Mouse (Mus musculus) ovary, postnatal 36 days (tissue): Measurements from ENCODE around the gene Kcnab1.

ENCODE experiments used
- DNase-seq: peaks from one replicate; pipeline ENCODE4 v3.0.0; 2022; ENCODE audit warnings: low spot score, mixed read lengths

The Kcnab1 gene

DNA sequence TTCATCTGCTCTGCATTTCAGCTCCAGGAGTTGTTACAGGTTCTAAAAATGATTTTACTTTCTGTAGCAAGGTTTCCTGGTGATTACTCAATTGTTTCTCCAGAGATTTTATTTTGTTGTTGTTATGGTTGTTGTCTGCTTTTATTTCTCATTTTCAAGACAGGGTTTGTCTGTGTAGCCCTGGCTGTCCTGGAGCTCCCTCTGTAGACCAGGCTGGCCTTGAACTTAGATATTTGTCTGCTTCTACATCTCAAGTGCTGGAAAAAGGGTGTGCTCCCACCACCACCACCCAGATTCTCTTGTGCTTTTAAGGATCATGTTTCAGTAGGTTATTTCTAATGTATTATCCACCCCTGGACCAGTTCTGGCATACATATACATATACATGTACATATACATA is 207.6 kb downstream of the Kcnab1 start:
- DNase-seq, result no peak

DNA sequence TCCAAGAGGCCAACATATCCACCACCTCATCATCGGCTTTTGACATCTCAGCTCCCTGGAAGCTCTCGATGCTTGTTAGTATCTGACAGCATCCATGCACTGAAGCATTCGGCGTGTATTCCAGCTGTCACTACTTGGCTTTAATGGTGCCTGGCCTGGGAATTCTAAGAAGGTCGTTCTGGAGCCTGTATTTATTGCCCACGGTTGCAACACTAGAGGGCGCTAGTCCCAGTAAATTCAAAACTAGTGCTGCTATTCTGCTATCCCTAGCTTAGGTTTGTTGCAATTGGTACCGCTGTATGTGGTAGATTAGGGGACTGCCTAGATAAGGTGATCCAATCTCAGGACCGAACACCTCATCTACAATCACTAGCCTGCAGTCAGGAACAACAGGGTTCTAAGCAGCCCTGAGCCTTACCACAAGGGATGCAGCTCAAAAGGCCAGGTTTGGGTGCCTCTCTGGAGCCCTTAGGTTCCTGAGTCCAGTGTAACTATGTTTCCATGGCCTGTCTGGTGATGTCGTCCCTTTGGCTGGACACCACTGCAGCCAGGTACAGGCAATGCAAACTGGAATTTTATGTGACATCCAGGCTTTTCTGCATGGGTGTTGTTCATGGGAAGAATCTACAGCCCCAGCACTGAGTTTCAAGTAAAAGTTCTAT is 208.8 kb downstream of the Kcnab1 start:
- DNase-seq, result peak; percentile 36

DNA sequence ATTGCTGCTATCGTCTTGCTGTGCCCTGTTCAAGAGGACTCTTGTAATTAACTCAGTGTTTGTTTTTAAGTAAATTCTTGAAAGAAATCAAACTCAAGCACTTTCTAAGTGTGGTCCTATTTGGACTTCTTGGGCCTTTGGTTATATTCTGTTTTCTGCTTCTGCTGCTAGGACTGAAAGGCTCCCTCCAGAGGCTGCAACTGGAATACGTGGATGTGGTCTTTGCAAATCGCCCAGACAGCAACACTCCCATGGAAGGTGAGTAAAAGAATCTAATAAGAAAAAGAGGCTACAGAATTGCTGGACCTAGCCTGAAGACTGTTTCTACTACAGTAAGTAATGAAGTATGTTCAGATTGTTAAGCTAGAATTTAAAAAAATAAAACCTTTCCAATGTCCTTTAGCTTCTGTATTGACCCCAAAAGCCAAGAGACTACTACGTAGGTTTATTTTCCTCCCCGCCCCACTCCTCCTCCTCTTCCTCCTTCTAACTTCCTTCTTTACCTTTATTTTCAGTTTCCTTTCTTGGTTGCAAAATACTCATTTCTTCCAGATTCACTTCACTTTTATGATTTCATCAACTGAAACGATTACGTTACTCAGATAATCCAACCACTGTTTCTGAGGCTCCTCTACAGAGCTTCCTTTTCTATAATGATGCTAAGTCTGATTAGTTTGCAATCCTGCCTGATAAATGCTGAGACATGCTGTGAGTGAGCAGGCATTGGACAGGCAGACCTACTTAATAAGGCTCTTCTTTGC is 210.2 kb downstream of the Kcnab1 start:
- no peak for DNase-seq

- DNase-seq, result no peak
Observed at GRCm38 (mm10) chr3:65320990-65321389, 211.8 kb downstream of the Kcnab1 start.

DNA sequence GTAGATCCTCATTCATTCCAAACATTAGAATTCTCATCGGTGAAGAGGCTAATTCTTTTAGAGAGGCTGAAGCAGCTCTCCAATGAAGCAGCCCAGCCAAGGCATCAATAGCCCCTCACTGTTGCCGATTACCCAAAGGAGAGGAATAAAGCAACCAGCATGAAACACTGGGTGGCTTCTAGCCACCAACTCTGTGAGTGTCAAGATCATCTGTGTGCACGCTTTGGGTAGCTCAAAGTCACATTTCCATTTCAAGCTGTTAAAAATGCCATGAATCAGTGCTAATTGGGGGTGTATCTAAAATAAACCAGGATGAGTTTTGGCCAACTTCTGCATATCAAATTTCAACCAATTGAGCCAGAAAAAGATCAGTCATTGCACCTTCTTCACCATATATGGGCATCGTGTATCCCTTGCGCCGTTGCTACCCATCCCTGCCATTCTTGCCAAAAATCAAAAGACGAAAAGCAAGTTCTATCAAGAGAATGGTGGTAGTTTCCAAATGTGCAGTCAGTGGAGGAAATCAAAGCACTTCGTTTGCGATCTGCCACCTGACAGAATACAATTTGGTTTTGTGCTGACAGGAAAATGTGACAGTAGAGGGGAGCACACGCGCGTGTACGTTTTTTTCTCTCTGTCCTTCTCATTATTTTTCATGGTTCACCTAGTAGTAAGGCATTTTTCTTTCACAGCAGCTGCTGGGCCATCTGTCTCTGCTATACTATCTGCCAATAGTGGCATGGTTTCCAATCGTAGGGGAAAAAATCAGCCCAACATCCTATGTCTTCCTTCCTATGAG is 213.0 kb downstream of the Kcnab1 start:
- DNase-seq, result no peak

- DNase-seq, result no peak
Observed at GRCm38 (mm10) chr3:65325254-65325653, 216.1 kb downstream of the Kcnab1 start.

- no peak for DNase-seq
Observed at GRCm38 (mm10) chr3:65328814-65329213, 219.6 kb downstream of the Kcnab1 start.

DNA sequence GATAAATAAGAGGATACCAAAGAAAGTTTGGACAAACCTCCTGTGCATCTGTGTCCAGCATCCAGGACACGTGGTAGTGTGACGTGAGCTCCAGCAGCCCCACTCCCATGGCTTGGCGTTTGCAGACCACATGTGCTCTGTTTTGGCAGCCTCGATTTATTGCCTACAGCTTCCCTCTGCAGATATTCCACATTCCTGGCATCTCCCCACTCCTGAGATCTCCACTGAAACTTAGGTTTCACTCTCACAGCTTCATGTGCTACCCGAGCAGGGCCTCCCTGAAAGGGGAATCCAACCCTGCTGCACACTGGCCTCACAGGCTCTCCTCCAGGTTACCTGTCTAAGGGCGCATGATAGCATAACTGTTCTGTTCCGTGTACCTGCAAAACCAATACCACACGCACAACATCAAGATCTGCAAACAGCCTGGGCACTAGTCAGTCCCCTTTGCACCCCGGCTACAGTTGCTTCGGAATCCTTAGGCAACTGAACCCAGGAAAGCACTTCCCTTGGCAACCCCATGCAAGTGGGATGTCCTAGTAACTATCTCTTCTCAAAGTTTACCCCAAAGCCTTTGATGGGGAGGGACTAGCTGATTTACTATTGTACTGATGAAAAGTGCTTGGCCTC is 228.8 kb downstream of the Kcnab1 start:
- no peak for DNase-seq

DNA sequence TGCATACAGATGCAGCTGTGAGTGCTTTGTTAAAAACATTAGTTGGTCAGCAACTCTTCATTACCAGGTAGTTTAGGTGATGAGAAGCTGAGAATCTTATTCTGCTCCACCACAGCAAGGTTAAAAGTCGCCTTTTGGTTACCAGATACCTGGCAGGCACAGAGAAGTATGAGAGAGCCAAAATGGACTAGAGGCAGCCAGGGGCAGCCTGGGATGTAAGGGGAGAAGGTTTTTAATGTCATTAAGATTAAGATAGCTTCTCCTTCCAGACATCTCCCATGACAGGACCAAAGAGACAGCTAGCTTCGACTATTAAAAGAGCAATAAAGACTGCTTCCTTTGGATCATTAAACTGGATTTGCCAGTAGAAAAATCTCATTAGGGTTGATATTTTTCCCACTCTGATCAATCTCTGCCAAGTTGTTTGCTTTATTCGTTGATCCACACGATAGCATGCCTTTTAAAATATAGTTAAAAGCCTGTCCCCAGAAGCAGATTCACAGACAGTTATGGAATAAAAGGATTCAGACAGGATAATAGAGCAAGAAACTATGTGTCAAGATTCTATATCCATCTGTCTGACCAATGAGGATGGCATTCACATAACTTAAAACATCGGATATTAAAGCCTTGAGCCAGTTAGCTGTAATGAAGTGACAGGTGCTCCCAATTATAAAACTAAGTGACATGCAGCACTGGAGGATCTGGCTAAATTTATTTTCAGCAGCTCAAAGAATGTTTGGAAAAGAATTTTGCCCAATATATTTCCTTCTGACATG is 231.2 kb downstream of the Kcnab1 start:
- DNase-seq, result no peak

DNA sequence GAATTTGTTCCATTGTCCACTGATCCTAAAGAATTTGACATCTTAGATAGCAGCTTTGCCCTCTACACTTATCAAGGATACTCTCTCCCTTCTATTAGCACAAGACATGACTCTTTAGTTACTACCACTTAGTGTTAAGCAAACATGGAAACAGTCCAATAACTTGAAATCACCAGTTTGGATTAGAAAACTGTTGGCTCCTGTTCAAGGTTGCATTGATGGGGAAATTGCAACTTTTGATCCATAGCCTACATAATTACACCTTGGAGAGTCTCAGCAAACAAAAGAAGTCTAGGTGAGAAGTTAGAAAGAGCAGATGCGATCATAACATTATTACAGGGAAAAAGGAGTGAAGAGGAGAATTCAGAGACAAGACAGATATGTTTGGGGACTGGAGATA is 237.0 kb downstream of the Kcnab1 start:
- DNase-seq, result no peak

GRCm38 (mm10) chr3:65352278-65353127 is 243.3 kb downstream of the Kcnab1 start:
- DNase-seq, result no peak

DNA sequence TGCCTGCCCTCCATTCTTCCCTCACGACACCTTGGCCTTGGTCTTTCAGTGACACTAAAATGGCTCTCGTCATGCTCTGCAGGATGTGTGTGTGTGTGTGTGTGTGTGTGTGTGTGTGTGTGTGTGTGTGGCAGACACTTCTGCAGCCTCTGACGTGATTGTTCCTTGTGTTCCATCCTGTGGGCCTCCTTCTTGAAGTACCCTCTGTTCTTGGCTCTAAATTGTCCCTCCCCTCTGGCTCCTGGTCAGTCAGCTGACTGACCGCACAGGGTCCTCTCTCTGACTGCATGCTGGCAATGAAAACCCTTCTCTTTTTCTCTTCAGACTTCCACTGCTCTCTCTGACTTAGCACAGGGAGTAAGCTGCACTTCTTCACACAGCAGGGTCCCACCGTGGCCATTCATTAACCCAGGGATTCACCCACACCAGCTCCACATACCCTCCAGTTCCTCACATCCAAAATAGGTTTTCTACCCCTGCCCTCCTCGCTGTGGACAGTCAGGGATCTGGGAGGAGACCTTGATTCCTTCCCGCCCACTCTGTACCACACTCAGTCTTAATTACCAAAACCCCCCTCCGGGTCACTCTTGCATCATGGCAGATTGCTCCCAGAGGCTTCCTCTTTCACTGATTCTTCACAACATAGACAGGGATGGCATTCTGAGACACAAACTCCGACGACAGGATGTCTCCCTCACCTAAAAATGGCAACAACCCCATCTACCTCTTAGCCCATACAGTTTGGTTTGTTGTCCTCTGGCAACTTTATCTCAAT is 244.3 kb downstream of the Kcnab1 start:
- DNase-seq, result no peak

DNA sequence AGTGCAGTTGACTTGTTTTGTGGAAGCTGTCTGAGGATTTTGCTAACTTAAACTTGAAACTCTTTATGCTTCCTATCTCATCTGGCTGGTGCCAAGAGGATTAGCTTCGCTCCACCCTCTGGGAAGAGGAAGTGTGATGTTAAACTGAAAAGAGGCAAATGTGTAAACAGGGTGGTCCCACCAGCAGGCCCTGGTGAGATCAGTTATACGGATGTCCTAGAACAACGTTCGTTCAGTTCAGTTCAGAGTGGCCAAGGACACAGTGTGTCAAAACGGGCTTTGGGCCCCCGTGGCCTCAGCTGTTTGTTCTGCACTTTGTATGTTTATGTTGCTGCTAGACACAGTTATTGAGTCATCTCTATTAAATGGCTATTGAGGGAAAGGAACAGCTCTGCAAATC is 246.3 kb downstream of the Kcnab1 start:
- DNase-seq, result no peak

- no peak for DNase-seq
Observed at GRCm38 (mm10) chr3:65358275-65358674, 249.1 kb downstream of the Kcnab1 start.

- DNase-seq, result no peak
Observed at GRCm38 (mm10) chr3:65358841-65359240, 249.7 kb downstream of the Kcnab1 start.

DNA sequence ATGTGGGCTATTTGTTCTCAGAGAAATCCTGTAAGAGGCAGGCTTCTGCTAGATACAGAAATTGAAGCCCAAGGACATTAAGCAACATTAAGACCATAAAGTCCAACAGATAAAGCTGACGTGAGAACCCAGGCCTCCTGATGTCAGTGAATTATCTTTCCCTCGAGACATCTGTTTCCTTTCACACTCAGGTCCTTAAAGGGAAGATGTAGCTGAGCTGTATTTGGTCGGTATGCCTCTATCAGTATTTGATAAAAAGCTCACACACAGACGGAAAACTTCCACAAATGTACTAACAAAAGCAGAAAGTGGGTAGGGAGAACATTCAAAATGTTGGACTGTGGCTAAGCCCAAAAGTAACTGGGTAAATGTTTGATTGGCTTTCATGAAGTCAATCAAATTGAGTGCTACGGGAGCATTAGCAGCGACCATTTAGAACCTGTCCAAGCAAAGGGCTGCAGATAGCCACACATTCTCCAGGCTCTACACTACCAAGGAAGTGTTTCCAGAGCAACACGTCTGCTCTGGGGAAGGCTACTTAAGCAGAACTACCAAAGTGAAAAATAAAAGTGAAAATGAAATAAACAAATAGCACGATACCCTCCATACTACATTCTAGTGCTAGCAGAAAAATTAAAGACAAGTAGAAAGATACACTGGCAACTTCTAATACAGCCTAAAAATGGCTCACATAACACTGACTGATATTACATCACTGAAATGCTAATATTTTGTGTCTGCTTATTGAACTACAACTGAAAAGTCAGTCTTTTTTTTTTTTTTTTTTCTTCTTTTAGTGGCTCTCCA is 251.2 kb downstream of the Kcnab1 start:
- no peak for DNase-seq

DNA sequence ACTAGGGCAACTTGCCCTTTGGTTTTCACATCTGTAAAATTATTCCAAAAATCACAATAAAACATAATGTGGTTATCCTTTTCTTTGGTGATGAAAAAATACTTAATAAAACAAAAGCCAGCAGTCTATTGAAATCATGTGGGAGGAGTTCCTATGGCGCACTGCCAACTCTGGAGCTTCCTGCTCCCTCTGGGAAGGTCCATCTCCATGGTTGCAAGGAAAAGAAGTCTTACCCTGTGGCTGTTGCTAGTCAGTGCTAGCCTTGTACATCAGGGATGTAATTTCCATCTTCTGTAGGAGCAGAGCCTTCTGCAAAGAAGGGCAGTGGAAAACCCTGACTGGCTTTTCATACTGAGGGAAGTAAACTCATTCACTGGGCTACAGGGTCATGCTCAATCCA is 254.3 kb downstream of the Kcnab1 start:
- peak; percentile 53 for DNase-seq

DNA sequence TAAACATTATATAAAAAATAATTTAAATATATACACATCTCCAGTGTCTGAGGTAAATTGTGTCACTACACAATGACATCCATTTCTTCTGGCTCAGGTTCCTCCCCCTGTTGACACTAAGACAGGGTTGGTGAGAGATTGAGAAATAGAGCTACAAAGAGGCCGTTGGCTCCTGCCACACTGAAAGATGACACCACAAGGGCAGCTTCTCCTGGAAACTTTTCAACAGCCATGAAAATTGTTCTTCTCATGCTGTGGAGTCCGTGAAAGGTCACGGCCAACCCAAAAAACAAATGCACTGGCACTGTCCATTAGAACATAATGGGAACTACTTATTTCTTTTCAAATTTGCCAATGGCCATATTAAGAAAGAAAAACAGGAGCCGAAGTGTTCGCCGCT is 256.0 kb downstream of the Kcnab1 start:
- peak; percentile 36 for DNase-seq
